Mouse (Mus musculus) erythroblast, embryonic 14.5 days (primary cell): Measurements from ENCODE around the gene Tbata.

Experiments
- GATA1 ChIP-seq: IDR thresholded peaks from 2 replicates; pipeline ENCODE4 v1.6.1; 2012; ENCODE audit warnings: low read length, inconsistent platforms, mixed read lengths
- TAL1 ChIP-seq: IDR thresholded peaks from 3 replicates; pipeline ENCODE4 v1.6.1; 2012; ENCODE audit warnings: low read length, inconsistent platforms, mixed read lengths

- TF ChIP-seq GATA1 (no peak), TAL1 (no peak)
These were observed 16.1 kb upstream of the Tbata start for GRCm38 (mm10) chr10:61155611-61156010.
